ENCODE assay signal across 9 mouse cellular contexts in the genomic region with DNA sequence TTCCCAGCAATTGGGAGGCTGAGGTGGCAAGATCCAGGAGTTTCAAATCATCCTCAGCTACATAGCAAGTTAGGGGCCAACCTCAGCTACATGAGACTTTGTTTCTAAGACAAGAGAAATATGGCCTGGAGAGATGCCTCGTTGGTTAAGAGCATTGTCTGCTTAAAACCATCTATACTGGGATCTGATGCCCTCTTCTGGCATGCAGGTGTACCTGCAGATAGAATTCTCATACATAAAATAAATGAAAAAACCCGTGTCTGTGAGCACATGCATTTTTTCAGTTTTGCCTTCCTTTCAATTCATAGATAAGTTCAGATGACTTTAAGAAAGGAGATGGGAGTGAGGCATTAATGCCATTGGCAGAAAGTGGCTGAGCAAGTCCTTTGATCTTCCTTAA. TPM values are rescaled to one million over a fixed set of nuclear protein-coding genes. Genes with fewer than 3 reads are reported as not detected.
DNase-seq lines count a peak whose midpoint lies in the region; ATAC-seq and TF ChIP-seq lines count a peak whose summit lies in the region.
"Had no signal": no experiment of that assay in that cellular context is flagged by ENCODE, and none has a peak within 500 bp of the region (broad histone marks: within the 10 kb centered on the region; RNA-seq: fewer than 3 reads in every experiment).

No protein-coding gene starts in this region.

- intact Hi-C loops in gastrocnemius, adult 2 months (cut with DNase I) = loop anchor here (1.0 to 10.0 kb wide), 2 partner anchors 93 to 1045 kb away; partner anchors contain the start of gene Mettl21a

- WGBS in midbrain, embryonic 11.5 days = 23% methylated on average over 2 of the region's 2 CpGs
- 35% methylated on average over 2 of the region's 2 CpGs for WGBS in midbrain, embryonic 10.5 days

- no peaks in the 10 kb centered on the region for H3K9me3 ChIP-seq in midbrain, embryonic 11.5 days (ENCODE audit: control insufficient read depth, low read length)
- no peaks in the 10 kb centered on the region for H3K9me3 ChIP-seq in midbrain, embryonic 10.5 days (replicated peaks)

- no peaks in the 10 kb centered on the region for H3K27me3 ChIP-seq in midbrain, embryonic 11.5 days (ENCODE audit: control insufficient read depth, insufficient read depth, low read length)
- no peaks in the 10 kb centered on the region for H3K27me3 ChIP-seq in midbrain, embryonic 10.5 days (ENCODE audit: low read depth, poor library complexity, severe bottlenecking)

- H3K36me3 ChIP-seq in midbrain, embryonic 11.5 days (ENCODE audit: control insufficient read depth, insufficient read depth, low read length) = no peaks in the 10 kb centered on the region
- peaks cover 37% of the 10 kb centered on the region for H3K36me3 ChIP-seq in midbrain, embryonic 10.5 days

- no peak overlapping the region for H3K9ac ChIP-seq in midbrain, embryonic 11.5 days (ENCODE audit: low read length)

- ATAC-seq in midbrain, embryonic 11.5 days (ENCODE audit: low FRiP score) = no peak

- no peak for DNase-seq in gastrocnemius, adult 2 months
- DNase-seq in gastrocnemius, postnatal 4 days (ENCODE audit: low spot score in 2 of 2) = no peak
- DNase-seq in midbrain, embryonic 11.5 days (ENCODE audit: low spot score, missing footprints) = peak; percentile 79
- no peak for DNase-seq in midbrain, embryonic 10.5 days (ENCODE audit: low spot score)
- peak; percentile 56 for DNase-seq in embryo, embryonic 10.5 days (ENCODE audit: low spot score)
- DNase-seq in thymus, postnatal 14 days = peak; percentile 41
- no peak for DNase-seq in right cerebral cortex, postnatal 10 days (ENCODE audit: low spot score in 2 of 2)
- DNase-seq in spleen, adult 18-20 months = no peak
- DNase-seq: layer of hippocampus, postnatal 36 days had no signal

- H3K4me3 ChIP-seq in gastrocnemius, adult 2 months = no peak overlapping the region
- H3K4me3 ChIP-seq in midbrain, embryonic 11.5 days (ENCODE audit: low read depth, low read length) = no peak overlapping the region
- H3K4me3 ChIP-seq in midbrain, embryonic 10.5 days = no peak overlapping the region

- H3K27ac ChIP-seq in gastrocnemius, adult 2 months = no peak overlapping the region
- H3K27ac ChIP-seq in midbrain, embryonic 11.5 days (ENCODE audit: low read depth, low read length) = no peak overlapping the region
- no peak overlapping the region for H3K27ac ChIP-seq in midbrain, embryonic 10.5 days (replicated peaks)

- no peak overlapping the region for H3K4me2 ChIP-seq in midbrain, embryonic 11.5 days

- peak; percentile 81 for TF ChIP-seq CTCF in gastrocnemius, adult 2 months (IDR thresholded peaks at IDR 0.05)

- no peaks in the 10 kb centered on the region for H3K4me1 ChIP-seq in midbrain, embryonic 11.5 days (ENCODE audit: control insufficient read depth, insufficient read depth, low read length)
- no peaks in the 10 kb centered on the region for H3K4me1 ChIP-seq in midbrain, embryonic 10.5 days

RNA-seq across cellular contexts. Expression of gene Ccnyl1, which starts 19.6 kb away (rescaled TPM):
- total RNA-seq in gastrocnemius, adult 2 months (2021) = 10 to 100 TPM; 19.7 to 20.5 TPM
- 10 to 100 TPM; 21.9 to 27.4 TPM for total RNA-seq in gastrocnemius, postnatal 4 days (2021)
- 10.2 and 12.9 TPM in 2 replicates for polyA plus RNA-seq in midbrain, embryonic 11.5 days (2014; fragmentation: Nextera tagmentation; extraction: Ambion mirVana)
- polyA plus RNA-seq in midbrain, embryonic 10.5 days (2016; fragmentation: Nextera tagmentation; extraction: Ambion mirVana) = 6.4 and 6.5 TPM in 2 replicates

RNA-seq across cellular contexts. Expression of gene Fzd5, which starts 27.7 kb away (rescaled TPM):
- total RNA-seq in gastrocnemius, adult 2 months (2021) = 1 to 10 TPM; 1.2 to 2.3 TPM
- total RNA-seq in gastrocnemius, postnatal 4 days (2021) = 1 to 10 TPM; 4.2 to 5.0 TPM
- polyA plus RNA-seq in midbrain, embryonic 11.5 days (2014; fragmentation: Nextera tagmentation; extraction: Ambion mirVana) = 0.18 and 0.52 TPM in 2 replicates
- 0.36 and 0.79 TPM in 2 replicates for polyA plus RNA-seq in midbrain, embryonic 10.5 days (2016; fragmentation: Nextera tagmentation; extraction: Ambion mirVana)

Comparison
In these comparisons a context has a peak if more than half of its experiments do, and no peak if none do; other contexts are left out.
1. DNase-seq: peak in midbrain, embryonic 11.5 days (single experiment), embryo, embryonic 10.5 days (single experiment) and thymus, postnatal 14 days (single experiment); none in gastrocnemius, adult 2 months (single experiment), gastrocnemius, postnatal 4 days (0 of 2), midbrain, embryonic 10.5 days (single experiment), right cerebral cortex, postnatal 10 days (0 of 2) and spleen, adult 18-20 months (0 of 2).